Mouse (Mus musculus): ENCODE measurements around the gene Auts2. TPM values are rescaled to one million over a fixed set of nuclear protein-coding genes. Genes with fewer than 3 reads are reported as not detected.

The Auts2 gene
- polyA plus RNA-seq, 1 experiment from 2014 or later: 4.4 TPM

DNA sequence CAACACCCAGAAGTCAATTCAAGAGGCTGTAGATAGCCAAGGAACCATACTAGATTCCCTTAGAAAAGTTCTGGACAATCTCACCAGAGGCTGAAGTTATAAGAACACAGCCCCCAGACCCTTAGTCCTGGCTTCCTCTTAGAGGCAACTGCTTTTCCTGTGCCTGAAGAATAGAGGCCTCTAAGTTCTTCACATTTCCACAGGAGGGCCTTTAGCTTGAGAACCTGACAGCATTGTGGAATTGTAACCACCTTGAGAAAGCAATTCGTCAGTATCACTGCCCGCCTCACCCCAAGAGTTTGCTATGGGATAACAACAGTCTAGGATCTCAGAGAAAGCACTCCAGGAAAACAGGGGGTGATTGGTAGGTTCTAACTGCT lies 75.8 kb downstream of the Auts2 start:
- H3K36me3 ChIP-seq (ENCODE audit: insufficient read depth, low read length): no peaks in the 10 kb centered on the region
- H3K4me2 ChIP-seq (replicated peaks; ENCODE audit: low read depth, low read length): no peak overlapping the region
- H3K4me1 ChIP-seq (ENCODE audit: insufficient read depth, low read depth, low read length): no peaks in the 10 kb centered on the region; the same call in 1 of the 2 replicates
- DNase-seq (ENCODE audit: low spot score) (no peak), ATAC-seq (no peak)
- no peak overlapping the region for H3K27ac ChIP-seq (ENCODE audit: low read length)
- no peaks in the 10 kb centered on the region for H3K27me3 ChIP-seq (replicated peaks; ENCODE audit: insufficient read depth, low read length)
- no peak overlapping the region for H3K9ac ChIP-seq (replicated peaks; ENCODE audit: low read depth)
- 87% methylated on average over 2 of the region's 2 CpGs for WGBS
- no peaks in the 10 kb centered on the region for H3K9me3 ChIP-seq (ENCODE audit: low read length)
- H3K4me3 ChIP-seq (ENCODE audit: low read depth, low read length): no peak overlapping the region
- TF ChIP-seq CTCF (IDR thresholded peaks at IDR 0.05) (no peak), EP300 (IDR thresholded peaks at IDR 0.05) (no peak)

DNA sequence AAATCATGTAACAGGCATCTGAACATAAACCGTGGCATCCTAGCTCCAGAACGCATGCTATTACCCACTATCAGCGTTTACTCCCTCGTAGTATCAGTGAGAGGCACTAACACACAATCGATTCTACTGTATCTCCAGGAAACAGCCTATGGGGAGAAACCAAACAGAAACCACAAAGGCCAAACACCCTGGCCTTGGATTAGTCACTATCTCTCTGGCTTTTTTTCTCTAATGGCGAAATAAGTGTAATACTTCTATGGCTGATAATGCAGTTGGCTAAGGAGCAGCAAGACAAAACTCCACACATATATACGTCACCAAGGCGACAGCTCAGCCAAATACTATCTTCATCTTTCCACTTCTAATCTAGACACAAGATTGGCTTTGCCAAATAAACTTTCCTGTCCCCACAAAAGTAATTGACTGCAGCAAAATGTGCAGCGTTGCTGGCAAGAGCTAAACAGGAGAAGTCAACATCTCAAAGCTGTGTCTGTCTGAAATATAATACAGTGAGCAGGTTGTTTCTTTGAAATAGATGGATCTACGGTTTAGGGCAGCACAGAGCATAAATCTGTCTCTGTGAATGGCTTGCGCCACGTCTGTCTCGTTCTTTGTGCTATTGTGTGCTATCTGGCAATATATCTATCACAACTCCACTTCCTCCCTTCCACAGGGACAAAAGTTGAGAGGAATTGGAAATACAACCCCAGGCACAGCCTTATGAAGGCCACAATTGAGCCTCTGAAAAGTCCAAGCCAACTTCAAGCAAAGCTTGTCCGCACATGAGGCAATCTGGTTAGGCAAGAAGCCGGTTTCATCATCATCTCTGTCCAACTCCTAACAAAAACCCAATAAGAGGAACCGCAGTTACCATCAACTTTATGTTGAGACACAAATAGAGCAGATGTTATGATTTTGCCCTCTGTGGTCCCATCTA lies 76.4 kb downstream of the Auts2 start:
- Histone ChIP-seq H3K4me3 (ENCODE audit: low read depth, low read length) (no peak overlapping the region), H3K9me3 (ENCODE audit: low read length) (no peaks in the 10 kb centered on the region), H3K27ac (ENCODE audit: low read length) (no peak overlapping the region), H3K4me1 (ENCODE audit: insufficient read depth, low read depth, low read length) (no peaks in the 10 kb centered on the region; the same call in 1 of the 2 replicates), H3K27me3 (replicated peaks; ENCODE audit: insufficient read depth, low read length) (no peaks in the 10 kb centered on the region), H3K4me2 (replicated peaks; ENCODE audit: low read depth, low read length) (no peak overlapping the region), H3K9ac (replicated peaks; ENCODE audit: low read depth) (no peak overlapping the region), H3K36me3 (ENCODE audit: insufficient read depth, low read length) (no peaks in the 10 kb centered on the region)
- TF ChIP-seq EP300 (IDR thresholded peaks at IDR 0.05) (peak; percentile 41; the same call in 1 of the 2 replicates), CTCF (IDR thresholded peaks at IDR 0.05) (no peak)
- 54% methylated on average over 16 of the region's 16 CpGs for WGBS
- DNase-seq (ENCODE audit: low spot score): peak; percentile 83
- peak; percentile 69 for ATAC-seq

DNA sequence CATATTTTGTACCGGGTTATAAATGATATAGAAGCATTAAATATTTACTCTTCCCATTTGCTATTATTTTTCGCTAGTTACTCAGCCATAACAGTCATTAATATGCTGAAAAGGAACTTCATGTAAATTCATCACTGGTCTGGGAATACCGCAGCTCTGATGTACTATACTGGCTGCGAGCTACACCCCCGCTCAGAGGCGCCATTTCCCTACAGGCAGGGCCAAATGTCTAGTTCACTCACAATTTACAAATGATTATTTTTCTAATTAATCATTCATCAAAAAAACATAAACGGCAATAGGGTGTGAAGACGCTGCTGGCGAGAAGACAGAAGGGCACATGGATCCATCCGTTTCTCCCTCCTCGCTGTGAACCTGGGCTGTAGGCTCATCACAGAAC lies 80.6 kb downstream of the Auts2 start:
- 81% methylated on average over 11 of the region's 11 CpGs for WGBS
- no peak for ATAC-seq
- TF ChIP-seq CTCF (IDR thresholded peaks at IDR 0.05) (no peak), EP300 (IDR thresholded peaks at IDR 0.05) (no peak)

DNA sequence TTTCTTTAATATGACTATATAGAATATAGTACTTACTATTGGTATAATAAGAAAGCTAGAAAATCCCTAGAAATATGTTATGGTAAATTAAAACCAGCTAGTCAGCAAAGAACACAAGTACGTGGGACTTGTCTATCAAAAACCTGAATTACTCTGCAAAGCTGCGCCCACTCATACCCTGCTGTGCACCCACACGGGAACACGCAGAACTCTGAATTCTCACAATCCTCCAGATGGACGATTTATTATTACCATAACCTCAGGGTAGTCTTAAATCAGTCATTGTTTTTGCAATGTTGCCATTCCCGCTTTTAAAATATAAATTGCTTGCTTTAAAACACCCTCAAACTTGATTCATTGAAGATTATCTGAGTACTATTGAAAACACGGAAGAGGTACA lies 84.6 kb downstream of the Auts2 start:
- WGBS: 90% methylated on average over 7 of the region's 7 CpGs
- DNase-seq (ENCODE audit: low spot score): no peak
- no peak for TF ChIP-seq CTCF (IDR thresholded peaks at IDR 0.05)
- TF ChIP-seq EP300 (IDR thresholded peaks at IDR 0.05): no peak
- no peak for ATAC-seq
- H3K27me3 ChIP-seq (replicated peaks; ENCODE audit: insufficient read depth, low read length): no peaks in the 10 kb centered on the region
- H3K27ac ChIP-seq (ENCODE audit: low read length): no peak overlapping the region
- H3K36me3 ChIP-seq (ENCODE audit: insufficient read depth, low read length): no peaks in the 10 kb centered on the region
- H3K4me2 ChIP-seq (replicated peaks; ENCODE audit: low read depth, low read length): no peak overlapping the region
- H3K4me3 ChIP-seq (ENCODE audit: low read depth, low read length): no peak overlapping the region
- H3K9me3 ChIP-seq (ENCODE audit: low read length): no peaks in the 10 kb centered on the region
- H3K9ac ChIP-seq (replicated peaks; ENCODE audit: low read depth): no peak overlapping the region
- no peaks in the 10 kb centered on the region for H3K4me1 ChIP-seq (ENCODE audit: insufficient read depth, low read depth, low read length)

More for the DNA sequence above, 80.6 kb downstream of the Auts2 start:
- no peak overlapping the region for H3K9ac ChIP-seq (replicated peaks; ENCODE audit: low read depth)
- DNase-seq (ENCODE audit: low spot score): no peak
- H3K27me3 ChIP-seq (replicated peaks; ENCODE audit: insufficient read depth, low read length): no peaks in the 10 kb centered on the region
- no peak overlapping the region for H3K4me2 ChIP-seq (replicated peaks; ENCODE audit: low read depth, low read length)
- no peak overlapping the region for H3K27ac ChIP-seq (ENCODE audit: low read length)
- H3K36me3 ChIP-seq (ENCODE audit: insufficient read depth, low read length): no peaks in the 10 kb centered on the region
- H3K4me3 ChIP-seq (ENCODE audit: low read depth, low read length): no peak overlapping the region
- H3K4me1 ChIP-seq (ENCODE audit: insufficient read depth, low read depth, low read length): no peaks in the 10 kb centered on the region; the same call in 1 of the 2 replicates
- H3K9me3 ChIP-seq (ENCODE audit: low read length): no peaks in the 10 kb centered on the region

DNA sequence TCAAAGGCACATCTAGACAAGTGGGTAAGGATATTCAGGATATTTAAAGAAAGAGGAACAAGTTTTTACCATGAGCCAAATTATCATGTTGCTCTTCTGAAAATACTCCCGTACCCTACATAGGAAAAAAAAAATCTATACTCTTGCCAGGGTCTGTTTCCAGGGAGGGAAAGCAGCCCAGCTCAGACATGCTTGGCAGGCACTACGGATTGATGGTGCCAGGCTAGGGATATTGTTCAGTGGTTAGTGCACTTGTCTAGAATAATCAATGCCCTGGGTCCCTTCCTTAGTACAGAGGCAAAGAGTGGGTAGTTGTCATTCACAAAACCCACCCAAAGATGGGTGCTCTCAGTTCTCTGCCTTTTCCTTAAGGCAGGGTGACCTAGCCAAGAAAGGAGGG lies 90.8 kb downstream of the Auts2 start:
- Histone ChIP-seq H3K9me3 (ENCODE audit: low read length) (no peaks in the 10 kb centered on the region), H3K9ac (replicated peaks; ENCODE audit: low read depth) (no peak overlapping the region), H3K36me3 (ENCODE audit: insufficient read depth, low read length) (no peaks in the 10 kb centered on the region), H3K4me3 (ENCODE audit: low read depth, low read length) (no peak overlapping the region), H3K27me3 (replicated peaks; ENCODE audit: insufficient read depth, low read length) (no peaks in the 10 kb centered on the region), H3K4me1 (ENCODE audit: insufficient read depth, low read depth, low read length) (no peaks in the 10 kb centered on the region), H3K4me2 (replicated peaks; ENCODE audit: low read depth, low read length) (no peak overlapping the region), H3K27ac (ENCODE audit: low read length) (no peak overlapping the region)
- TF ChIP-seq CTCF (IDR thresholded peaks at IDR 0.05): no peak
- no peak for TF ChIP-seq EP300 (IDR thresholded peaks at IDR 0.05)
- WGBS: 77% methylated on average over 2 of the region's 2 CpGs
- ATAC-seq (no peak), DNase-seq (ENCODE audit: low spot score) (no peak)

DNA sequence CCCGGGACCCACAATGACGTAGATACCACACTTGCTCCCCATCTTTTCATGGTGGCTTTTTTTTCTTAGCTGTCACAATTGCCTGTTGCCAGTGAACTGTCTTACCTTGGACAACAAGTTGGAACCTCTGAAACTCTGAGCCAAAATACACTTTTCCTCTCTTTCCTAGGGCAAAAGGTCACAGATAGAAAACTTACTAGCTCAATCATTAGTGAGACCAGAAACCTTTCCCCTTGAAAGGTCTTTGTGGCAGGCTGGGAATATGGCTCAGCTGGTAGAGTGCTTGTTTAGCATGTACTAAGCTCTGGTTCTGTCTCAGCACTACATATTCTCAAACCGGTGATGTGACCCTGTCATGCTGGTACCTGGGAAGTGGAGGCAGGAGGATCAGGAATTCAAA lies 93.1 kb downstream of the Auts2 start:
- WGBS: 97% methylated on average over 3 of the region's 3 CpGs
- DNase-seq (ENCODE audit: low spot score): no peak
- no peak for ATAC-seq

More for the DNA sequence above, 93.1 kb downstream of the Auts2 start:
- no peak overlapping the region for H3K4me2 ChIP-seq (replicated peaks; ENCODE audit: low read depth, low read length)
- H3K9ac ChIP-seq (replicated peaks; ENCODE audit: low read depth): no peak overlapping the region
- H3K9me3 ChIP-seq (ENCODE audit: low read length): no peaks in the 10 kb centered on the region
- no peak overlapping the region for H3K27ac ChIP-seq (ENCODE audit: low read length)
- no peaks in the 10 kb centered on the region for H3K27me3 ChIP-seq (replicated peaks; ENCODE audit: insufficient read depth, low read length)
- TF ChIP-seq EP300 (IDR thresholded peaks at IDR 0.05) (no peak), CTCF (IDR thresholded peaks at IDR 0.05) (no peak)
- H3K4me3 ChIP-seq (ENCODE audit: low read depth, low read length): no peak overlapping the region
- H3K36me3 ChIP-seq (ENCODE audit: insufficient read depth, low read length): no peaks in the 10 kb centered on the region
- H3K4me1 ChIP-seq (ENCODE audit: insufficient read depth, low read depth, low read length): no peaks in the 10 kb centered on the region

All from lung, postnatal 0 days (tissue).